Mouse (Mus musculus) cerebellum, adult (tissue): ENCODE measurements around the gene Raver2.

Experiments used
- ATAC-seq: cut with Nextera tagmentation; 2 replicates; pipeline ENCODE4 v1.9.2; 2017; ENCODE audit warnings: mild to moderate bottlenecking, moderate library complexity, mixed read lengths; ENCODE audit not compliant: insufficient number of reproducible peaks, low FRiP score, low TSS enrichment

The Raver2 gene

GRCm38 (mm10) chr4:101068786-101069153 is at the start of gene Raver2:
Gene Raver2 (plus strand): TSS chr4:101068983.
- peak; percentile 49 for ATAC-seq

GRCm38 (mm10) chr4:101020596-101020995 is 48.2 kb upstream of the Raver2 start, which contains the start of gene Gm10577:
Gene Gm10577 (minus strand): TSS chr4:101020696.
- ATAC-seq: no peak

GRCm38 (mm10) chr4:101026566-101026965 is 42.2 kb upstream of the Raver2 start:
- ATAC-seq: no peak

- no peak for ATAC-seq
These were observed 41.8 kb upstream of the Raver2 start for GRCm38 (mm10) chr4:101026995-101027394.

GRCm38 (mm10) chr4:101027852-101028411 is 40.9 kb upstream of the Raver2 start:
- no peak for ATAC-seq

- ATAC-seq: no peak
These were observed 35.7 kb upstream of the Raver2 start for GRCm38 (mm10) chr4:101033047-101033446.

- ATAC-seq: no peak
These were observed 33.7 kb upstream of the Raver2 start for GRCm38 (mm10) chr4:101035131-101035530.

GRCm38 (mm10) chr4:101037156-101037555 is 31.6 kb upstream of the Raver2 start:
- ATAC-seq: no peak

- no peak for ATAC-seq
These were observed 25.1 kb upstream of the Raver2 start for GRCm38 (mm10) chr4:101043691-101044090.

GRCm38 (mm10) chr4:101044149-101044548 is 24.6 kb upstream of the Raver2 start:
- no peak for ATAC-seq

- no peak for ATAC-seq
These were observed 22.2 kb upstream of the Raver2 start for GRCm38 (mm10) chr4:101046576-101046975.

- ATAC-seq: no peak
These were observed 6.6 kb upstream of the Raver2 start for GRCm38 (mm10) chr4:101062146-101062545.

- no peak for ATAC-seq
These were observed 2.4 kb upstream of the Raver2 start for GRCm38 (mm10) chr4:101066401-101066800.

- peak; percentile 59; the same call in 1 of the 2 replicates for ATAC-seq
These were observed 580 bp downstream of the Raver2 start for GRCm38 (mm10) chr4:101069154-101069971.

- ATAC-seq: no peak
These were observed 2.8 kb downstream of the Raver2 start for GRCm38 (mm10) chr4:101071570-101071969.

GRCm38 (mm10) chr4:101076425-101076824 is 7.6 kb downstream of the Raver2 start:
- no peak for ATAC-seq

GRCm38 (mm10) chr4:101080016-101080415 is 11.2 kb downstream of the Raver2 start:
- no peak for ATAC-seq

GRCm38 (mm10) chr4:101082176-101082888 is 13.5 kb downstream of the Raver2 start:
- ATAC-seq: no peak

- no peak for ATAC-seq
These were observed 16.1 kb downstream of the Raver2 start for GRCm38 (mm10) chr4:101084863-101085262.

GRCm38 (mm10) chr4:101086040-101086439 is 17.3 kb downstream of the Raver2 start:
- no peak for ATAC-seq

GRCm38 (mm10) chr4:101087721-101088120 is 18.9 kb downstream of the Raver2 start:
- no peak for ATAC-seq
